Mouse (Mus musculus) hindlimb bud, embryonic 11.5 days (tissue): ENCODE measurements at regions not wholly inside any gene's neighbourhood (a gene's known extent, or its start where the extent isn't known, plus 50 kb on each side); places are given as distances from the start of the nearest gene placed in this dataset.

Experiments
- DNase-seq: peaks from one replicate; pipeline ENCODE4 v3.0.0-alpha.2; 2012; ENCODE audit warnings: low read depth, low spot score; ENCODE audit errors: extremely low spot score

DNA sequence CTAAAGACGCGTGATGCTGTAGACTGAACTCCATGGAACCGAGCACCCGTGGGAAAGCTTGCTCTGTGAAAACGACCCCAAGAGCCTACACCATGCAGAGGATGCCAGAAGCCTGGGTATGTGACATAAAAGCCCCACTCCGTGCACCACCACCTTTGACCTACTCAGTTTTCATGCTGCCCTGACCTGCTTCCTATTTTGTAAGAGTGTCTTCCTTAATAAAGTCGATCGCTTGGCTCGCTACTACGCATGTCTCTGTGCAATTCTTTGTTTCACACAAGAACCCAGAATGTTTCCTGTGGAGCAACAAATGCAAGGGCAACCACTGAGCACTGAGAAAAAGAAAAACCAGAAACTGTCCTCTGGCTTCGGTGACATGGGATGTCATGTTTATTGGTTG lies 60.5 kb downstream of the Sec61b start:
- DNase-seq: no peak

DNA sequence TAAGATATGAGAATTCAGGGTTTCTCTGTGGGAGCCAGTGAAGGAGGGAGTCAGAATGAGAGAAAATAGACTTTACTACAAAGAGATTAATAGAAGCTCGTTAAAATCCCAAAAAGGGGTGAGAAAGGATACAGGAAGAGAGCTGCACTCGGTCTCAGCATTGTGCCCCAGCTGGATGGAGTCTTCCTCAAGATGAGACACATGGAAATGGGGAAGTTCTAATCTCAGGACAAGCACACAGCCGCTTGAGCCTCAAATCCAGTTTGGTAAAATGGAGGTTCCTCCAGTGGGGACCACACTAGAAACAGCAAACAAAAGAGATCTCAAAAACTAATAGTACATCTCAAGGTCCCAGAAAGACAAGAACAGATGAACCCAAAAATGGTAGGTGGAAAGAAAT lies 93.2 kb downstream of the Sec61b start:
- no peak for DNase-seq

GRCm38 (mm10) chr4:47570846-47571245 lies 96.4 kb downstream of the Sec61b start:
- DNase-seq: no peak

DNA sequence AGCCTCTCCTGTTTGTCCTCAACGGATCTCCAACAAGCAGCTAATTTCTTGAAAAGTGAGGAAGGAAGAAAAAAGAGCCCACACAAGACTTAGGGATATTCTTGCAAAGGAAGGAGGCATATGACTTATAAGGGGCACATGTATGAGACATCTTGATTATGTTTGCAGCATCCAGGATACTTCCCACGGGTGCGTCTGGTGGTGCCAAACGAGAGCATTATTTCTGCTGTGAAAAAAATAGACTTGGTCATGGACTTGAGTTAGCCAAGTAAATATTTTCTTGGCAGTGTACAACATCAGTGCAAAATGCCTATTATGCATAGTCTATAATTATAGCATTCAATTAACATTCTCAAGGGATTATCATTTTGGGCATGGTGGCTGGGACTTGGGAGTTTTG lies 101.6 kb downstream of the Sec61b start:
- DNase-seq: no peak

DNA sequence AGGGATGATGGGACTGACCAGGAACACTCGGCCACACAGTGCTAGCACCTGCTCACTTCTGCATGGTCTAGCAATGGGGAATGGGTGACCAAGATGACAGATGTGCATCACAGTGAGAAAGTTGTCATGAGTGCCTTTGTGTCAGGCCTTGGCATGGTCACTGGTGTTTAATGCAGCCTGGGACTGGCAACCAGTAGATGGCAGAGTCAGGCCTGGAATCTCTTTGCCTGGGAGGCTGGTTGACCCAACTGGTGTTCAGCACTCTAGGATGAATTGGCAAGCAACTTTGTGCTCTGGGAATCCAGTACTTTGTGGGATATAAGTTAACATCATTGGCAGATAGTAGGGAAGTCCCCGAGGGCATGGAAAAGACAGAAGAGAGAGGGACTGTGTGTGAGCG lies 103.0 kb downstream of the Sec61b start:
- DNase-seq: no peak

DNA sequence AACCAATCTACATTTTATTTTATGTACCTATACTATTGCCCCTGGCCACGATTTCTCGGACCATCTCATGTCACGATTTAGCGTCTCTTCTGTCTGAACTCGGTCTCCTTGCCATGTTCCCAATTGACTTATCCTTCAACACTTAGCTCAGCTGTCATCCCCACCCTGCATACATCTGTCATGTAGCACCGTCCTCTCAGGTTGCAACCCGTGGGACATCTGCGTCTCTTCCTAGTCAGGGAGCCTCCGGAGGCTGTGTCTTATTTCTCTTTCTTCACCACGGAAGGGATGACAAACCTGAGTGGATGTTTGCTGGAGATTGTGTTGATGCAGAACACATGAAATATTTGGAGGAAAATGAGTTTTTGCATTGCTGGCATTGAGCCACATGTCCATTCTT lies 104.2 kb downstream of the Sec61b start:
- no peak for DNase-seq

- no peak for DNase-seq
Measured at GRCm38 (mm10) chr4:47580556-47580955, 106.1 kb downstream of the Sec61b start.

DNA sequence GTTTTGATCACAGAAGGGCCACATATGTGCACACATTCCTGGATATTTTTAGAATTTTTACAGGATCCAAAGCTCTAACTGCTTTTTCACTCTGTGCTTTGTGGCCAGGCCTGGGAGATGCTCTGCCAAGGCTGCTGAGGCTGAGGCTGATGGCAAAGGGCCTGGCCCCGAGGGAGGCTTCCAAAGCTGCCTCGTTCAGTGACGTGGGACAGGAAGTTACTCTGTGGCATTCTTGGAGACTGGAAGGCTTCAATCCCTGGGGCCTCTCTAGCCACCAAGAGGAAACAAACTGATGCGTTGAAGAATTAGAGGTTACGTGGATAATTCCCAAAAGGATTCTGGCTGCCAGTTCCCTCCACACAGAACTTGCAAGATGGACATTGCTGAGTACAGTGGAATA lies 112.8 kb downstream of the Sec61b start:
- DNase-seq: no peak

DNA sequence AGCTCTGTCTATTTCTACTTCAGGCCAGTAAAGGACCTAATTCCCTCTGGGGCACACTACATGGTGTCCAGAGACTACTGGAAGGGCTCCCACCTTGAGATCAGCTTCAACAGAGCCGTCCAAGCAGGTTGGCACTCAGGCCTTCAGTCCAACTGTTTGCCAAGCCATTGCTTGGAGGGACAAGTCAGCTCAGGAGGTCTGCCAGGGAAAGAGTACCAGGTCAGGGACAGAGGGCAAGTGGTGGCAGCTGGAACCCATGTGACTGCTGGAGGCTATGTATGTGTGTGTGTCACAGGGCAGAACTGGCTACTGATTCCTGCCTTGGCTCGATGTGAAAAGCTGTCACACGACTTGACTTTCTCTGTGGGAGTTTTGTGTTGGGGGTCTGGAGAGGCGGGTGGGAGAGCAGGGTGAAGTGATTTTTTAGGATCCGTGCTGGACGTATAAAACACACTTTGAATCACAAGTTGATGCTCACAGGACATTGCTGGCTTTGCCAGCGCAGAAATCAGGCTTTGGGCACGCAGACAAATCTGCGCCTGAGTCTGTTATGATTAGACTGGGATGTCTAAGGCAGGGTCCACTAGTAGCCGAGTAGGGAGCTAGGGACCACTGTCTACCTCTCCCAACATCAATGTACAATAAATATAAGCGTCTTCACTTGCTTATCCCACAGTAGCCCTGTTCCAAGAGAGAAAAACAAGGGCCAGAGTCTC lies 118.0 kb downstream of the Sec61b start:
- DNase-seq: no peak

DNA sequence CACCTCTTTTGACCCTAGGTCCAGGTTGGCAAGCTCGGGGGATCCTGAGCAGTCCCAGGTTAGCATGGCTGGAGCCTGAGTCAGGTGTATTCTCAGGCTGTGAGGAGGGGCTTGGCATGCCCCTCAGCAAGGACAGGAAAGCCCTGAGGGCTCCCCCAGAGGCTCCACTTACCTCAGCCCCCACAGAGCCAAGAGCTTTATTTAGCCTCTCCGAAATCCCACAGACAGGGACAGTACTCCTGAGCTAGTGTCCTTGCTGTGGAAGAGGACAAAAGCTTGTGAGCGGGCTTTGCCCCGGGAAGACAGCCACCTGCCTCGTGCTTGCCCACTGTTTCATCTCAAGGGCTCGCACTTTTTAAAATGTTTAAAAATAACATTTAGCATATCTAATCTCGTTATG lies 118.7 kb downstream of the Sec61b start:
- DNase-seq: no peak

DNA sequence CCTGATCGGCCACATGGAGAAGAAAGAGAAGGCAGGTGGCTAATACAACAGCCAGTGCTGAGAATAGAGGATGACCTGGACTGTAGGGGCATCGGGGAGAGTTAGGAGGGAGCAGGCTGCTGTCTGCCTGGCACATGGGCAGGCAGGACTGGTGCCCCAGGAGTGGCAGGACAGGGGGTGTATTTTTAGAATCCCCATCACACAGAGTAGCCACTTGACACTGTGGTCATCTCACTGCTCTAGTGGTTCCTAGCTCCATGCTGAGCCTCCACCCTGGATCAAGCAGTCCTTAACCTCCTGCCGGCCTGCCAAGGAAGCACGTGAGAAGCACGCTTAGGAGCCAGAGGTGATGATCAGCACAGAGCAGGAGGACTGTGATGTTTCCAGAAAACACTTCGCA lies 119.7 kb downstream of the Sec61b start:
- no peak for DNase-seq

GRCm38 (mm10) chr4:47595841-47596240 lies 121.4 kb downstream of the Sec61b start:
- no peak for DNase-seq

DNA sequence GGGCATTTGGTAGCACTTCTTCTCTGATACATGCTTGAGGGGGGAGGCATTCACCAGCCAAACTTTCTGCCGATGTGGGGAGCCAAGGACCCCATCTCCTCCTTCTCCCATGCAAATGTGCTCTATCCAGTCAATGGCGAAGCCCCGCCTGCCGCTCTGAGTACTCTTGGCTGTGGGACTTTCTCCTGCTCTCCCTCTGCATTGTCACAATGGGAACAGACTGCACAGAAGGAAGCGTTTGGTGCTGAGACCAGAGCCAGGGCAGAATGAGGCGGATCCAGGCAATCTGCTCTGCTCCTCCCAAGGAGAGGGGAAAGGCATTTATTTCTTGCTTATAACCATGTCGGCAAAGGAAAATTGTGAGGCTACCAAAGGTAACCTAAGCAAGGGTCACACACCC lies 123.1 kb downstream of the Sec61b start:
- no peak for DNase-seq

- peak; percentile 2 for DNase-seq
Measured at GRCm38 (mm10) chr4:47598216-47598615, 123.8 kb downstream of the Sec61b start.

- DNase-seq: no peak
Measured at GRCm38 (mm10) chr4:47601301-47602070, 127.0 kb downstream of the Sec61b start.

DNA sequence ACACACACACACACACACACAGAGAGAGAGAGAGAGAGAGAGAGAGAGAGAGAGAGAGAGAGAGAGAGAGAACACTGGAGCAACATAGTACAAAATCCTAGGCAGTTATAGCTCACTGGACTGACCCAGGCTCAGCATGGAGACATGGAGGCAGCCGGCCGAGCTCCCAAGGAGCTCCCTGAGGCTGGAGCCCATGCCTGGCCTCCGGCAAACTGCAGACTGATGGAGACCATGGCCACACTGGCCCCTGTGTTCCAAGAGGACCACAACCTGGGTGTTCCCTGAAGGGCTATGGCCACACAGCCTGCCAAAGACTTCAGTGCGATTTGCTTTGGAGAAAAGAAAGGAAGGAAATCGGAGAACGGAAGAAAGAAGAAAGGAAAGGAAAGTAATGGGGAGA lies 128.9 kb downstream of the Sec61b start:
- no peak for DNase-seq

GRCm38 (mm10) chr4:47603847-47604397 lies 129.5 kb downstream of the Sec61b start:
- DNase-seq: no peak

GRCm38 (mm10) chr4:47605676-47606075 lies 131.2 kb downstream of the Sec61b start:
- DNase-seq: no peak

GRCm38 (mm10) chr4:47608673-47609072 lies 134.2 kb downstream of the Sec61b start:
- DNase-seq: no peak

- DNase-seq: no peak
Measured at GRCm38 (mm10) chr4:47610913-47611312, 136.5 kb downstream of the Sec61b start.

DNA sequence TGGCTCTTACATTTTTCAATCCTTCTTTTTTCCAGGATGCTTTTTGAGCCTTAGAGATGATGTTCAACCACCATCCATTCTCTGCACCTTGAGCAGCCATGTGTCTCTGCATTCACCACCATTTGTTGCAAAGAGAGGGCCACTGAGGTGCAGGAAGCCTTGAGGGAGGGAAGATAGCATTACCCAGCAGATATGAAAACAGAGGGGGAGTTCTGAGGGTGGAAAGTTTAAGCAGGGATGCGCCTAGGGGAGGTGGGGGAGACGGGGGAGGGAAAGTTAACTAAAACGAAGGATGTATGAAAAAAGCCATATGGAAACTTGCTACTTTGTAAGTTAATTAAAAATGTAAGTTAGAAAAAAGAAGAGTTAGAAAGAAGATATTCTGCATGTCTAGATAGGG lies 142.1 kb downstream of the Sec61b start:
- no peak for DNase-seq

GRCm38 (mm10) chr4:47620700-47621099 lies 146.2 kb downstream of the Sec61b start:
- no peak for DNase-seq
